Mouse (Mus musculus): Measurements from ENCODE around the gene Macf1. TPM values are rescaled to one million over a fixed set of nuclear protein-coding genes. Genes with fewer than 3 reads are reported as not detected.

The Macf1 gene
- polyA plus RNA-seq, 1 experiment from 2014 or later: 61.8 TPM

- Histone ChIP-seq H3K4me3 (no peak overlapping the region), H3K4me1 (peaks cover 23% of the 10 kb centered on the region), H3K27ac (no peak overlapping the region), H3K9ac (no peak overlapping the region), H3K36me3 (peaks cover 43% of the 10 kb centered on the region), H3K9me3 (no peaks in the 10 kb centered on the region), H3K27me3 (replicated peaks) (no peaks in the 10 kb centered on the region), H3K4me2 (replicated peaks) (no peak overlapping the region)
- WGBS: 81% methylated on average over 3 of the region's 3 CpGs
- no peak for ATAC-seq (ENCODE audit: low FRiP score, low read depth)
These were observed 282.9 kb downstream of the Macf1 start for GRCm38 (mm10) chr4:123401265-123401664.

GRCm38 (mm10) chr4:123397643-123398434 is 286.3 kb downstream of the Macf1 start:
- Histone ChIP-seq H3K36me3 (peaks cover 76% of the 10 kb centered on the region), H3K4me2 (replicated peaks) (no peak overlapping the region), H3K4me1 (no peaks in the 10 kb centered on the region), H3K27me3 (replicated peaks) (no peaks in the 10 kb centered on the region), H3K9me3 (no peaks in the 10 kb centered on the region), H3K9ac (no peak overlapping the region), H3K27ac (no peak overlapping the region), H3K4me3 (no peak overlapping the region)
- 96% methylated on average over 5 of the region's 5 CpGs for WGBS
- ATAC-seq (ENCODE audit: low FRiP score, low read depth): no peak

GRCm38 (mm10) chr4:123397049-123397448 is 287.1 kb downstream of the Macf1 start:
- no peak for ATAC-seq (ENCODE audit: low FRiP score, low read depth)
- H3K9ac ChIP-seq: no peak overlapping the region
- no peak overlapping the region for H3K4me3 ChIP-seq
- 96% methylated on average over 8 of the region's 8 CpGs for WGBS
- H3K9me3 ChIP-seq: no peaks in the 10 kb centered on the region
- no peak overlapping the region for H3K4me2 ChIP-seq (replicated peaks)
- no peak overlapping the region for H3K27ac ChIP-seq
- no peaks in the 10 kb centered on the region for H3K4me1 ChIP-seq
- H3K27me3 ChIP-seq (replicated peaks): no peaks in the 10 kb centered on the region
- H3K36me3 ChIP-seq: peaks cover 84% of the 10 kb centered on the region

GRCm38 (mm10) chr4:123395435-123396000 is 288.6 kb downstream of the Macf1 start:
- H3K9ac ChIP-seq: no peak overlapping the region
- H3K4me3 ChIP-seq: no peak overlapping the region
- H3K27me3 ChIP-seq (replicated peaks): no peaks in the 10 kb centered on the region
- no peak for ATAC-seq (ENCODE audit: low FRiP score, low read depth)
- no peak overlapping the region for H3K27ac ChIP-seq
- no peaks in the 10 kb centered on the region for H3K9me3 ChIP-seq
- H3K36me3 ChIP-seq: peaks cover 84% of the 10 kb centered on the region
- no peaks in the 10 kb centered on the region for H3K4me1 ChIP-seq
- no peak overlapping the region for H3K4me2 ChIP-seq (replicated peaks)
- whole genome bisulfite sequencing: 99% methylated on average over 2 of the region's 2 CpGs

GRCm38 (mm10) chr4:123394878-123395277 is 289.3 kb downstream of the Macf1 start:
- H3K36me3 ChIP-seq: peaks cover 87% of the 10 kb centered on the region
- peak overlapping the region; percentile 50 for H3K27ac ChIP-seq
- H3K9ac ChIP-seq: no peak overlapping the region
- 79% methylated on average over 5 of the region's 5 CpGs for WGBS
- ATAC-seq (ENCODE audit: low FRiP score, low read depth): no peak
- H3K4me2 ChIP-seq (replicated peaks): no peak overlapping the region
- H3K4me3 ChIP-seq: no peak overlapping the region
- H3K9me3 ChIP-seq: no peaks in the 10 kb centered on the region
- no peaks in the 10 kb centered on the region for H3K27me3 ChIP-seq (replicated peaks)
- no peaks in the 10 kb centered on the region for H3K4me1 ChIP-seq

- Histone ChIP-seq H3K4me2 (replicated peaks) (no peak overlapping the region), H3K9me3 (no peaks in the 10 kb centered on the region), H3K9ac (no peak overlapping the region), H3K4me3 (no peak overlapping the region), H3K4me1 (no peaks in the 10 kb centered on the region), H3K27ac (no peak overlapping the region), H3K36me3 (peaks cover 86% of the 10 kb centered on the region), H3K27me3 (replicated peaks) (no peaks in the 10 kb centered on the region)
- 48% methylated on average over 1 of the region's 1 CpGs for WGBS
- no peak for ATAC-seq (ENCODE audit: low FRiP score, low read depth)
These were observed 289.9 kb downstream of the Macf1 start for GRCm38 (mm10) chr4:123394269-123394668.

DNA sequence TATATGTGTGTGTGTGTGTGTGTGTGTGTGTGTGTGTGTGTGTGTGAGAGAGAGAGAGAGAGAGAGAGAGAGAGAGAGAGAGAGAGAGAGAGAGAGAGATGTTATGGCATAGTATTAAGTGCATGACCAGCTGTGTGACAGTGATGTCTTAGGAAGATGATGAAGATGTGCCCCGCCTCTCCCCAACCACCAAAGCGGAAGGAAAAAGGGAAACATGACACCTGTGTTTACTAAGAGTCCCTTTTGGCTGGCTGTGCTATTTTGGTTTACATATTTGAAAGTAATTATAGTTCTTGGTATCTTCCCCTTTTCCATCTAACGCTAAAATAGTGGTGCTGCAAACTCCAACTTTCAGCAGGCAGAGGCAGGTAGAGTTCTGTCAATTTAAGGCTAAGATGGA is 291.2 kb downstream of the Macf1 start:
- Histone ChIP-seq H3K4me3 (no peak overlapping the region), H3K9ac (no peak overlapping the region), H3K27ac (no peak overlapping the region), H3K36me3 (peaks cover 91% of the 10 kb centered on the region), H3K9me3 (no peaks in the 10 kb centered on the region), H3K4me2 (replicated peaks) (no peak overlapping the region), H3K27me3 (replicated peaks) (no peaks in the 10 kb centered on the region), H3K4me1 (no peaks in the 10 kb centered on the region)
- ATAC-seq (ENCODE audit: low FRiP score, low read depth): no peak
- WGBS: 90% methylated on average over 3 of the region's 3 CpGs

- Histone ChIP-seq H3K4me2 (replicated peaks) (no peak overlapping the region), H3K9me3 (no peaks in the 10 kb centered on the region), H3K9ac (no peak overlapping the region), H3K27me3 (replicated peaks) (no peaks in the 10 kb centered on the region), H3K4me1 (no peaks in the 10 kb centered on the region), H3K27ac (no peak overlapping the region), H3K36me3 (peaks cover 90% of the 10 kb centered on the region), H3K4me3 (no peak overlapping the region)
- WGBS: 86% methylated on average over 1 of the region's 1 CpGs
- ATAC-seq (ENCODE audit: low FRiP score, low read depth): no peak
These were observed 292.0 kb downstream of the Macf1 start for GRCm38 (mm10) chr4:123392187-123392586.

DNA sequence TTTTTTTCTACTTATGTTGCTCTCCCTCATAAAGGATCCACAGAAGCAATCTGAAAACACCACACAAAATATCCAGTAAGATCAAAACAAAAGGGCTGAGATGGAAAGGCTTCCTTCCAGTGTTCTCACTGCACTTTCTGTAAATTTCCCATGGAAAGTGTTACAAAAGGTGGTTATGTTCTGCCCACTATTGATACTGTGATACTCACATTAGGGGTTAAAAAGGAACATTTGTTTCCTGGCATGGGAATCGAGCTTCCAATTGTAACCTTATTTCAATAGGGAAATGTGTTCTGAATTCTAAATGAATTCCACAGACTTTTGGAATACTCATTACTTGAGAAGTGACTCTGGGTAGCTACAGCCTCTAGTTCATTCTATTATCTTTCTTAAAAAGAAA is 299.1 kb downstream of the Macf1 start:
- ATAC-seq (ENCODE audit: low FRiP score, low read depth): peak; percentile 63; the same call in 1 of the 2 replicates

DNA sequence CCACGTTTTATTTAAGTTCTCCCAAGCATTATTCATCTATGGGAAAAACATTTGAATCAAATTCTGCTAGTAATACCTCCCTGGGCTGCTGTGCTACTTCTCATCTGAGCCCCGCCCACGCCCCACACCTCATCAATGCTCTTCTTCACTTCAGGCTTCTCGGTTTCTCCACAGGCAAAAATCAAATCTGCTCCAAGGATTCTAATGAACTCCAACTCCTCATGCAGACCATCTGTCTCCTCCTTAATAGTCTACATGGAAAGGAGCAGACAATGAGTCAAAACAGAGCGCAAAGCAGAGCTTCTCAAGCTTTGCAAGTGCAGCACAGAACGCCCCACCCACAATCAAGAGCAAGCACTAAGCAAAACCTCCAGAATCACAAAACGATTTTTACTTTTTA is 301.0 kb downstream of the Macf1 start:
- H3K36me3 ChIP-seq: peaks cover 87% of the 10 kb centered on the region

More for the DNA sequence above, 299.1 kb downstream of the Macf1 start:
- H3K4me2 ChIP-seq (replicated peaks): no peak overlapping the region
- no peaks in the 10 kb centered on the region for H3K9me3 ChIP-seq
- peaks cover 92% of the 10 kb centered on the region for H3K36me3 ChIP-seq
- no peak overlapping the region for H3K4me3 ChIP-seq
- H3K27ac ChIP-seq: 0 out of 2 replicates have a peak overlapping the region, but pooled peaks have one; percentile 26
- H3K9ac ChIP-seq: no peak overlapping the region
- WGBS: 23% methylated on average over 1 of the region's 1 CpGs
- H3K27me3 ChIP-seq (replicated peaks): no peaks in the 10 kb centered on the region
- H3K4me1 ChIP-seq: no peaks in the 10 kb centered on the region

GRCm38 (mm10) chr4:123382051-123382450 is 302.1 kb downstream of the Macf1 start:
- no peaks in the 10 kb centered on the region for H3K4me1 ChIP-seq
- H3K4me2 ChIP-seq (replicated peaks): no peak overlapping the region
- H3K9me3 ChIP-seq: no peaks in the 10 kb centered on the region
- H3K9ac ChIP-seq: no peak overlapping the region
- no peaks in the 10 kb centered on the region for H3K27me3 ChIP-seq (replicated peaks)
- H3K4me3 ChIP-seq: no peak overlapping the region
- ATAC-seq (ENCODE audit: low FRiP score, low read depth): no peak
- 94% methylated on average over 4 of the region's 4 CpGs for WGBS
- no peak overlapping the region for H3K27ac ChIP-seq
- H3K36me3 ChIP-seq: peaks cover 83% of the 10 kb centered on the region

More for the DNA sequence above, 301.0 kb downstream of the Macf1 start:
- no peak overlapping the region for H3K9ac ChIP-seq
- no peak overlapping the region for H3K4me3 ChIP-seq
- ATAC-seq (ENCODE audit: low FRiP score, low read depth): no peak
- H3K27ac ChIP-seq: no peak overlapping the region
- no peaks in the 10 kb centered on the region for H3K4me1 ChIP-seq
- no peak overlapping the region for H3K4me2 ChIP-seq (replicated peaks)
- H3K9me3 ChIP-seq: no peaks in the 10 kb centered on the region
- 95% methylated on average over 7 of the region's 7 CpGs for WGBS
- no peaks in the 10 kb centered on the region for H3K27me3 ChIP-seq (replicated peaks)

DNA sequence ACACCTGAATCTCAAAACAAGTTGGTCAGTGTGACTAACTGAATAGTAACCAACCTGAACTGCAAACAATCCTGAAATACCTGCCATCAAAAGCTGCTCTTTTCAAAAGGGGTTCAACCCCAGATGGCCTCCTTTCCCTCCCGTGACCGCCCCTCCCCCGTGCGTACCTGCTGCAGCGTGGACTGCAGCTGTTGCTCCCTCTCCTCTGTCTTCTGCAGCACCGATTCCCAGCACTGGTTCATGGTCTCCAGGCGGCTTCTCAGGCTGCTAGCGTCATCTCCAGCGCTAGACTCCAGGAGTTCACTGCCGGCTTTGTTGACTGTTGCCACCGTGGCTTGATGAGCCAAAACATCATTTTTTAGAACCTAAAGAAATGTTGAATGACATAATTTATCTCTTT is 302.6 kb downstream of the Macf1 start:
- 91% methylated on average over 11 of the region's 11 CpGs for WGBS
- no peak overlapping the region for H3K4me3 ChIP-seq
- no peak for ATAC-seq (ENCODE audit: low FRiP score, low read depth)
- no peak overlapping the region for H3K4me2 ChIP-seq (replicated peaks)
- no peaks in the 10 kb centered on the region for H3K9me3 ChIP-seq
- no peaks in the 10 kb centered on the region for H3K27me3 ChIP-seq (replicated peaks)
- H3K4me1 ChIP-seq: no peaks in the 10 kb centered on the region
- H3K9ac ChIP-seq: no peak overlapping the region
- no peak overlapping the region for H3K27ac ChIP-seq
- H3K36me3 ChIP-seq: peaks cover 83% of the 10 kb centered on the region

DNA sequence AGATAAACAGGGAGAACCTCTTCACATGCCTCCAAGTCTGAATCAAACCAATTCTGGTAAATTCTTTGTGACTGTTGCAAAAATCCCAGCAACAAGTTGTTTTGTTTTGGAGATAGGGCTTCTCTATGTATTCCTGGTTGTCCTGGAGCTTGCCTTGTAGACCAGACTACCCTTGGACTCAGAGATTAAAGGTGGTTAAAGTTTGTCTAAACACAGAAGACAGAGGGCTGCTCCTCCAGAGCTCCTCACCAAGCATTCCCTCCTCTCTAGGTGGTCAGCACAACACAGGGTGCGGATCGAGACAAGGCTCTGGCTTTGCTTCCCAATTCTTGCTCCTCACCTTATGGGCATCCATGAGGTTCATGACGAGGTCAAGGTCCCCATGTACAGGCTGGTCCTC is 308.1 kb downstream of the Macf1 start:
- Histone ChIP-seq H3K4me2 (replicated peaks) (no peak overlapping the region), H3K4me1 (no peaks in the 10 kb centered on the region), H3K9ac (no peak overlapping the region), H3K9me3 (no peaks in the 10 kb centered on the region), H3K36me3 (peaks cover 86% of the 10 kb centered on the region), H3K27ac (no peak overlapping the region), H3K4me3 (no peak overlapping the region), H3K27me3 (replicated peaks) (no peaks in the 10 kb centered on the region)
- 95% methylated on average over 3 of the region's 3 CpGs for WGBS
- ATAC-seq (ENCODE audit: low FRiP score, low read depth): no peak

Data from neural tube, embryonic 12.5 days (tissue).